In genomic region chr14:56512084-56512483, GRCm38 (mm10) we compare ENCODE assay signal across 8 mouse cellular contexts.
A peak's percentile ranks its signal among the peaks of the same experiment; 100 is the strongest.
DNase-seq lines count a peak whose midpoint lies in the region; ATAC-seq and TF ChIP-seq lines count a peak whose summit lies in the region.

No protein-coding gene starts in this region.

- peak; percentile 55; the same call in 1 of the 2 replicates for TF ChIP-seq CTCF in testis, adult 2 months (IDR thresholded peaks at IDR 0.05; ENCODE audit: control insufficient read depth, insufficient read depth, insufficient replicate concordance, low read depth, low read length)
- TF ChIP-seq CTCF in liver, embryonic 14.5 days (IDR thresholded peaks at IDR 0.05; ENCODE audit: low read depth), result peak; percentile 75

- no peak for TF ChIP-seq EP300 in liver, embryonic 14.5 days (IDR thresholded peaks at IDR 0.05; ENCODE audit: low read depth)

- no peaks in the 10 kb centered on the region for H3K36me3 ChIP-seq in forebrain, embryonic 14.5 days (ENCODE audit: control insufficient read depth, insufficient read depth, low read length)
- H3K36me3 ChIP-seq in forebrain, embryonic 13.5 days (ENCODE audit: poor library complexity, severe bottlenecking), result no peaks in the 10 kb centered on the region
- H3K36me3 ChIP-seq in testis, adult 2 months (ENCODE audit: control insufficient read depth, insufficient read depth, low read length), result no peaks in the 10 kb centered on the region; the same call in 1 of the 2 replicates
- no peaks in the 10 kb centered on the region for H3K36me3 ChIP-seq in liver, embryonic 14.5 days (replicated peaks; ENCODE audit: control insufficient read depth, insufficient read depth, low read depth)

- H3K4me1 ChIP-seq in forebrain, embryonic 14.5 days (ENCODE audit: control insufficient read depth, insufficient read depth, low read length), result no peaks in the 10 kb centered on the region
- no peaks in the 10 kb centered on the region for H3K4me1 ChIP-seq in forebrain, embryonic 13.5 days
- no peaks in the 10 kb centered on the region for H3K4me1 ChIP-seq in testis, adult 2 months (ENCODE audit: control insufficient read depth, insufficient read depth, low read length)
- no peaks in the 10 kb centered on the region; a peak in 1 of 4 replicates for H3K4me1 ChIP-seq in liver, embryonic 14.5 days (replicated peaks; ENCODE audit: control insufficient read depth in 2 of 2, insufficient read depth in 2 of 2, low read length in 1 of 2)

- TF ChIP-seq POLR2A in testis, adult 2 months (IDR thresholded peaks at IDR 0.05; ENCODE audit: control insufficient read depth, low read depth, low read length), result no peak

- H3K9ac ChIP-seq in forebrain, embryonic 14.5 days (ENCODE audit: low read length), result no peak overlapping the region
- no peak overlapping the region for H3K9ac ChIP-seq in forebrain, embryonic 13.5 days
- H3K9ac ChIP-seq in liver, embryonic 14.5 days (replicated peaks), result no peak overlapping the region

- no peak overlapping the region for H3K27ac ChIP-seq in forebrain, embryonic 14.5 days (ENCODE audit: low read depth, low read length)
- H3K27ac ChIP-seq in forebrain, embryonic 13.5 days, result no peak overlapping the region
- H3K27ac ChIP-seq in testis, adult 2 months (ENCODE audit: control insufficient read depth, insufficient read depth, low read depth, low read length), result no peak overlapping the region
- H3K27ac ChIP-seq in liver, embryonic 14.5 days, result no peak overlapping the region

- no peak for ATAC-seq in forebrain, embryonic 14.5 days
- ATAC-seq in forebrain, embryonic 13.5 days, result no peak
- no peak for ATAC-seq in liver, embryonic 14.5 days (ENCODE audit: insufficient read depth)
- no peak for ATAC-seq in cerebellum, adult (ENCODE audit: insufficient number of reproducible peaks, low FRiP score, low TSS enrichment)

- 38% methylated on average over 6 of the region's 6 CpGs for WGBS in forebrain, embryonic 14.5 days
- 32% methylated on average over 6 of the region's 6 CpGs for WGBS in forebrain, embryonic 13.5 days
- WGBS in liver, embryonic 14.5 days (ENCODE audit: insufficient replicate concordance), result 40% methylated on average over 6 of the region's 6 CpGs

- no peak overlapping the region for H3K4me2 ChIP-seq in forebrain, embryonic 14.5 days (ENCODE audit: low read length)
- H3K4me2 ChIP-seq in forebrain, embryonic 13.5 days, result no peak overlapping the region
- H3K4me2 ChIP-seq in liver, embryonic 14.5 days (ENCODE audit: low read depth), result no peak overlapping the region

- no peaks in the 10 kb centered on the region for H3K27me3 ChIP-seq in forebrain, embryonic 14.5 days (replicated peaks; ENCODE audit: control insufficient read depth, insufficient read depth, low read length)
- no peaks in the 10 kb centered on the region for H3K27me3 ChIP-seq in forebrain, embryonic 13.5 days
- no peaks in the 10 kb centered on the region for H3K27me3 ChIP-seq in testis, adult 2 months (ENCODE audit: control insufficient read depth, insufficient read depth, low read length)
- H3K27me3 ChIP-seq in liver, embryonic 14.5 days (ENCODE audit: control insufficient read depth, insufficient read depth, low read length), result no peaks in the 10 kb centered on the region

- DNase-seq in forebrain, embryonic 14.5 days (ENCODE audit: low spot score), result peak; percentile 44
- no peak for DNase-seq in testis, postnatal 14 days (ENCODE audit: low spot score)
- DNase-seq in liver, embryonic 14.5 days (ENCODE audit: low read depth in 3 of 3, low spot score in 3 of 3), result peak in 1 of 3 experiments; percentile 4
- DNase-seq in gastrocnemius, adult 18-20 months (ENCODE audit: low spot score), result no peak
- DNase-seq in thymus, postnatal 25 days, result no peak

- no peak overlapping the region for H3K4me3 ChIP-seq in forebrain, embryonic 14.5 days (ENCODE audit: low read depth, low read length)
- no peak overlapping the region for H3K4me3 ChIP-seq in forebrain, embryonic 13.5 days
- no peak overlapping the region for H3K4me3 ChIP-seq in testis, adult 2 months (ENCODE audit: control insufficient read depth, low read depth, low read length)
- no peak overlapping the region for H3K4me3 ChIP-seq in liver, embryonic 14.5 days (ENCODE audit: insufficient read depth in 1 of 2, low read depth in 2 of 2, low read length in 2 of 2)

- H3K9me3 ChIP-seq in forebrain, embryonic 14.5 days (replicated peaks; ENCODE audit: control insufficient read depth, low read length), result no peaks in the 10 kb centered on the region
- no peaks in the 10 kb centered on the region for H3K9me3 ChIP-seq in forebrain, embryonic 13.5 days (replicated peaks)
- H3K9me3 ChIP-seq in liver, embryonic 14.5 days (ENCODE audit: control insufficient read depth, low read length), result no peaks in the 10 kb centered on the region
